Mouse (Mus musculus): Measurements from ENCODE around the gene Daam2.

GRCm38 (mm10) chr17:49509431-49509830, 54.7 kb downstream of the Daam2 start:
- TF ChIP-seq ZC3H11A (IDR thresholded peaks at IDR 0.05; ENCODE audit: borderline replicate concordance, low read depth, low read length) (no peak), MAFK (IDR thresholded peaks at IDR 0.05; ENCODE audit: insufficient read depth, low read depth, low read length) (no peak), HCFC1 (IDR thresholded peaks at IDR 0.05; ENCODE audit: borderline replicate concordance, insufficient read depth, low read length) (no peak)
